Mouse (Mus musculus): ENCODE data around the gene Slc26a8. TPM values are rescaled to one million over a fixed set of nuclear protein-coding genes. Genes with fewer than 3 reads are reported as not detected.
A peak's percentile ranks its signal among the peaks of the same experiment; 100 is the strongest.

Slc26a8 gene
- polyA plus RNA-seq, 1 experiment from 2014 or later, result 2.1 TPM

DNA sequence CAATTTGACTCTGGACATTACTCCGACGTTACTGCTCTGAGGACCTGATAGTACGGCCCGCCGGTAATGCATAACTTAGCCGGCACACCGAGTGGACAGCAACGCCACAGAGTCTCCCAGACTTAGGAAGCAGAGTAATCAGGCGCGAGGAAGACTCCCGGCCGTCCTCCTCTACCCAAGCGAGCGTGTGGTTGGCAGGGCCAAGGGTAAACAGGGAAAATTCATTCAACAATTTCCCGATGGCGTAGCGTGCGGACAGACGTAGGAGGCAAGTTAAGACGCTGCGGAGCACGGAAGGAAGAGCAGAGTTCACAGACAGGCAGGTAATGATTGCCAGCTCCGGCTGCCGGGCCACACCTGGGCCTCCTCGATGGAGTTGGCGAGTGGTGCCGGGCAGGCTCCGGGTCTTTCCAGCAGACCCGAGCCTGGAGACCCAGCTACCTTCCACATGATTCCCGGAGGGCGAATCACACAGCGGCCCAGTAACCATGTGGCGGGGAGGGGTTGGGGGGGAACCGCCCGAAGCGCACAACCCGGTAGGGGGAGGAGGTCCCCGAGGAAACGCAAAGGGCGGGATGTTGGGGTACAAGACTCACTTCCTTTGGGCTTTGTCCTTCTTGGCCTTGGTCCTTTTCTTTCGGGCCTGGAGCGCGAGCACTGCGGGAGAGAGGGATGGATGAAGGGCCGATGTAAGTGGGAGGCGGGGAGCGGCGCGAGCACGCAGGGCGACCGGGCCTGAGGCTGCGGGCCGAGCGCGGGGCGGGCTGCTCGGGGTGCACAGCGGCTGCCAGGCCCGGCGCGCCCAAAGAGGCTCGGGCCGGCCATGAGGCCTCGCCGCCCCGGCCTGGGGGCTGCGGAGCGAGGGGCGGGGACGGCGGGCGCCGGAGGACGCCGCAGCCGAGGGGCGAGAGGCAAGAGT lies 68.4 kb downstream of the Slc26a8 start:
- peak; percentile 79 for ATAC-seq
- under 1% methylated on average over 73 of the region's 78 CpGs for WGBS

DNA sequence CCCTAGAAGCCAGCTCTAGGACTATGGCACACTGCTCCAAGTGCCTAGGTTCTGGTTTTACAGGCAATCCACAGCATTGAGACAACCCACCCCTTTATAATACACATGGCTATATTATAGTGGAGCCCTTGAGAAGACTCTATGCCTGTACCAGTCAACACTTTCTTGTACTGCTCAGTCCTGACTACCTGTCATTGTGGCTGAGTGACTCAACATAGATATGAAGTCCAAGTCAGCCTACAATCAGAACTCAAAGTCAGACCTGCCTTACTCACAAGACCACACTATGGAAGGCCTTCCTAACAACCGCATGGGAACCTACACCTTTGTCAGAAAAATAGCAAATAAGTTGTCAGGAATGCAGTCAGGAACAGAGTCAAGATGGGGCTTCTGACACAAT lies 71.3 kb downstream of the Slc26a8 start:
- ATAC-seq, result no peak
- H3K36me3 ChIP-seq (ENCODE audit: control insufficient read depth, insufficient read depth, low read length), result peaks cover 5% of the 10 kb centered on the region; the same call in 1 of the 2 replicates
- no peak overlapping the region for H3K9ac ChIP-seq (ENCODE audit: low read depth, low read length)
- WGBS, result 97% methylated on average over 1 of the region's 1 CpGs
- no peak overlapping the region for H3K27ac ChIP-seq (ENCODE audit: low read length)
- H3K4me1 ChIP-seq (ENCODE audit: control insufficient read depth, insufficient read depth, low read length), result peaks cover 22% of the 10 kb centered on the region
- no peak overlapping the region for H3K4me3 ChIP-seq (ENCODE audit: low read depth, low read length)
- H3K9me3 ChIP-seq (replicated peaks; ENCODE audit: control insufficient read depth, low read length, poor library complexity, severe bottlenecking), result no peaks in the 10 kb centered on the region
- H3K4me2 ChIP-seq (ENCODE audit: low read length), result no peak overlapping the region
- no peaks in the 10 kb centered on the region for H3K27me3 ChIP-seq (ENCODE audit: control insufficient read depth, insufficient read depth, low read depth, low read length)

More for the DNA sequence above, 68.4 kb downstream of the Slc26a8 start:
- Histone ChIP-seq H3K4me2 (ENCODE audit: low read length) (peak overlapping the region; percentile 89), H3K4me1 (ENCODE audit: control insufficient read depth, insufficient read depth, low read length) (peaks cover 22% of the 10 kb centered on the region), H3K9me3 (replicated peaks; ENCODE audit: control insufficient read depth, low read length, poor library complexity, severe bottlenecking) (no peaks in the 10 kb centered on the region), H3K4me3 (ENCODE audit: low read depth, low read length) (peak overlapping the region; percentile 98), H3K36me3 (ENCODE audit: control insufficient read depth, insufficient read depth, low read length) (peaks cover 3% of the 10 kb centered on the region; the same call in 1 of the 2 replicates), H3K9ac (ENCODE audit: low read depth, low read length) (peak overlapping the region; percentile 97), H3K27me3 (ENCODE audit: control insufficient read depth, insufficient read depth, low read depth, low read length) (no peaks in the 10 kb centered on the region), H3K27ac (ENCODE audit: low read length) (peak overlapping the region; percentile 92)

DNA sequence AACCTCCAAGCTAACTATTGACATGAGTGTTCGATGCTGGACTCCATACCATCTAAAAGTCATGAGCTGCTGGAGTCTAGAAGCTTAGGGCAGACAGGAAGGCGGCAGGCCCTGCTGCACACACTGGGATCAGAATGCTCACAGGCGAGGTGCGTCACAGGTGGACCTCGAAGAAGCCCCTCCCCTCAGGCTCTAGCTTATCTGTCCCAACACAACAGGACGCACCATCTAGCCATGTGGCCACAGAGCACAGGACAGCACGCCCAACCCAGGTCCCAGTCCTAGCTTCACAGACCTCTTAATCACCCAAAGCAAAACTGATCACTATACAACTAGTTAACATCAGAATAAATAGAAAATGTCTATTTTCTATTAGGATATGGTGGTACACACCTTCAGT lies 71.9 kb downstream of the Slc26a8 start:
- no peak overlapping the region for H3K4me3 ChIP-seq (ENCODE audit: low read depth, low read length)
- no peaks in the 10 kb centered on the region for H3K27me3 ChIP-seq (ENCODE audit: control insufficient read depth, insufficient read depth, low read depth, low read length)
- no peak overlapping the region for H3K9ac ChIP-seq (ENCODE audit: low read depth, low read length)
- peaks cover 22% of the 10 kb centered on the region for H3K4me1 ChIP-seq (ENCODE audit: control insufficient read depth, insufficient read depth, low read length)
- no peak overlapping the region for H3K4me2 ChIP-seq (ENCODE audit: low read length)
- H3K36me3 ChIP-seq (ENCODE audit: control insufficient read depth, insufficient read depth, low read length), result peaks cover 5% of the 10 kb centered on the region; the same call in 1 of the 2 replicates
- no peak overlapping the region for H3K27ac ChIP-seq (ENCODE audit: low read length)
- no peak for ATAC-seq
- WGBS, result 89% methylated on average over 7 of the region's 7 CpGs
- H3K9me3 ChIP-seq (replicated peaks; ENCODE audit: control insufficient read depth, low read length, poor library complexity, severe bottlenecking), result no peaks in the 10 kb centered on the region

DNA sequence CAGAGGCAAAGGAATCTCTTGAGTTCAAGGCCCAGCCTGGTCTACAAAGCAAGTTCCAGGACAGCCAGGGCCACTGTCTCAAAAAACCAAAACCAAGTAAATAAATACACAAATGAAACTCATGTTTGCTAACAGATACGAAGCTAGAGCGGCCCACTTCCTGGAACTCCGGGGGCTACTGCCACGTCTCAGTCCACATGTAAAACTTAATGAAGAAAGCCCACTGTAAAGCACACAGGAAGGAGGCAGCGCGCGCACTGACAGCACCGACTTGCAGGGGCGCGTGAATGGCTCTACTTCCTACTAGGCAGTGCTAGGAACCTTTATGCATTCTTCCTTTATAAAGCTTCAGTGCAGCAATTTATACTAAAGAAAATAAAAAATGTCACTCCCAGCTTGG lies 72.4 kb downstream of the Slc26a8 start:
- H3K4me1 ChIP-seq (ENCODE audit: control insufficient read depth, insufficient read depth, low read length), result peaks cover 22% of the 10 kb centered on the region
- H3K4me3 ChIP-seq (ENCODE audit: low read depth, low read length), result no peak overlapping the region
- WGBS, result 92% methylated on average over 10 of the region's 10 CpGs
- peaks cover 5% of the 10 kb centered on the region; the same call in 1 of the 2 replicates for H3K36me3 ChIP-seq (ENCODE audit: control insufficient read depth, insufficient read depth, low read length)
- ATAC-seq, result no peak
- H3K9ac ChIP-seq (ENCODE audit: low read depth, low read length), result no peak overlapping the region
- no peaks in the 10 kb centered on the region for H3K27me3 ChIP-seq (ENCODE audit: control insufficient read depth, insufficient read depth, low read depth, low read length)
- H3K27ac ChIP-seq (ENCODE audit: low read length), result no peak overlapping the region
- no peak overlapping the region for H3K4me2 ChIP-seq (ENCODE audit: low read length)
- no peaks in the 10 kb centered on the region for H3K9me3 ChIP-seq (replicated peaks; ENCODE audit: control insufficient read depth, low read length, poor library complexity, severe bottlenecking)

DNA sequence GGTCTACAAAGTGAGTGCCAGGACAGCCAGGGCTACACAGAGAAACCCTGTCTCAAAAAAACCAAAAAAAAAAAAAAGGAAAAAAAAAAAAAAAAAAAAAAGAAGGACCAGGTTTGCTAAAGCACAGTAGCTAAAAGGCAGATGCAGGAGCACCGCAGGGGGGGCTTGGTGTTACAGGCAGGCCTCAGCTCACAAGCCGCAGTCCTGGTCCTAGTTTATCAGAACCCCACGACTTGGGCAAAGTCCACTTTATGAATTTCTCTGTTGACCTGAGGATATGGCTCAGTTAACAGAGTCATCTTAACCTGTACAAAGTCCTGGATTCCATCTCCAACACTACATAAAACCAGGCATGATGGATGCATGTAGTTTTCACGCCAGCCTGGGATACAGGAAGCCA lies 74.7 kb downstream of the Slc26a8 start:
- 98% methylated on average over 4 of the region's 4 CpGs for WGBS
- Histone ChIP-seq H3K4me1 (ENCODE audit: control insufficient read depth, insufficient read depth, low read length) (peaks cover 13% of the 10 kb centered on the region), H3K9me3 (replicated peaks; ENCODE audit: control insufficient read depth, low read length, poor library complexity, severe bottlenecking) (no peaks in the 10 kb centered on the region), H3K4me3 (ENCODE audit: low read depth, low read length) (no peak overlapping the region), H3K36me3 (ENCODE audit: control insufficient read depth, insufficient read depth, low read length) (peaks cover 5% of the 10 kb centered on the region; the same call in 1 of the 2 replicates), H3K4me2 (ENCODE audit: low read length) (no peak overlapping the region), H3K9ac (ENCODE audit: low read depth, low read length) (no peak overlapping the region), H3K27ac (ENCODE audit: low read length) (no peak overlapping the region), H3K27me3 (ENCODE audit: control insufficient read depth, insufficient read depth, low read depth, low read length) (no peaks in the 10 kb centered on the region)
- no peak for ATAC-seq

DNA sequence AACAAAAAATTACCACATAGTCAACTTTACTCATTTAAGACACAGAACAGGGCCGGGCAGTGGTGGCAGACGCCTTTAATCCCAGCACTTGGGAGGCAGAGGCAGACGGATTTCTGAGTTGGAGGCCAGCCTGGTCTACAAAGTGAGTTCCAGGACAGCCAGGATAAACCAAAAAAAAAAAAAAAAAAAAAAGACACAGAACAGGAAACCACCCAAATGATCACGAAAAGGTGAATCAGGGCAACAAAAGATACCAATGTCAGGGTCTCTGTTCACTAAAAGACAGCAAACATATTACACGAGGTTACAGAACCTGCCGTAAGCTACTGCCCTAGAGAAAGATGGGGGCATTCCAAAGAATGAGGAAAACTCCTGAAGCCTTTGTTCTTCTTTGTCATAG lies 76.9 kb downstream of the Slc26a8 start:
- Histone ChIP-seq H3K4me1 (ENCODE audit: control insufficient read depth, insufficient read depth, low read length) (peaks cover 2% of the 10 kb centered on the region; the same call in 1 of the 2 replicates), H3K9me3 (replicated peaks; ENCODE audit: control insufficient read depth, low read length, poor library complexity, severe bottlenecking) (no peaks in the 10 kb centered on the region), H3K4me2 (ENCODE audit: low read length) (no peak overlapping the region), H3K4me3 (ENCODE audit: low read depth, low read length) (no peak overlapping the region), H3K9ac (ENCODE audit: low read depth, low read length) (no peak overlapping the region), H3K36me3 (ENCODE audit: control insufficient read depth, insufficient read depth, low read length) (0 out of 2 replicates have a peak, but pooled peaks cover 6% of the 10 kb centered on the region), H3K27ac (ENCODE audit: low read length) (no peak overlapping the region), H3K27me3 (ENCODE audit: control insufficient read depth, insufficient read depth, low read depth, low read length) (no peaks in the 10 kb centered on the region)
- WGBS, result 94% methylated on average over 6 of the region's 6 CpGs
- ATAC-seq, result no peak

DNA sequence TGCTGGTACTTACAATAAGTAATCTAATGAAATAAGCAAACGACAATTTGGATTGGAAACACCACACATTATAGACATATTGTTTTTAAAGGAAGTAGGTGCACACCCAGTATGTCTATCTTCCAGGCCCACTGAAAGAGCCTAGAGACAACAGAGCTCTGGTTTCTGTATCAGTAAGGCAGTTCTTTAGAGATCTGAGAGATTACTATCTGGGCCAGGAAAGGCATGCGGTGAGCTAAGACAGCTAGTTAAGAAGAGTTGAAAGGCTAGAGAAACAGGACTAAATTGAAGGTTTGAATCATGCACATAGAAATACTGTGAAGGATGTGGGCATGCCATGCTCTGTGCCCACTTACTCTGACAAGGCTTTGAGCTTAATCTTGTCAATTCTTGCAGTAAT lies 77.4 kb downstream of the Slc26a8 start:
- Histone ChIP-seq H3K36me3 (ENCODE audit: control insufficient read depth, insufficient read depth, low read length) (0 out of 2 replicates have a peak, but pooled peaks cover 6% of the 10 kb centered on the region), H3K9me3 (replicated peaks; ENCODE audit: control insufficient read depth, low read length, poor library complexity, severe bottlenecking) (no peaks in the 10 kb centered on the region), H3K4me1 (ENCODE audit: control insufficient read depth, insufficient read depth, low read length) (no peaks in the 10 kb centered on the region; the same call in 1 of the 2 replicates), H3K9ac (ENCODE audit: low read depth, low read length) (no peak overlapping the region), H3K27me3 (ENCODE audit: control insufficient read depth, insufficient read depth, low read depth, low read length) (no peaks in the 10 kb centered on the region), H3K27ac (ENCODE audit: low read length) (no peak overlapping the region), H3K4me3 (ENCODE audit: low read depth, low read length) (no peak overlapping the region), H3K4me2 (ENCODE audit: low read length) (no peak overlapping the region)
- 92% methylated on average over 2 of the region's 2 CpGs for WGBS
- ATAC-seq, result no peak

DNA sequence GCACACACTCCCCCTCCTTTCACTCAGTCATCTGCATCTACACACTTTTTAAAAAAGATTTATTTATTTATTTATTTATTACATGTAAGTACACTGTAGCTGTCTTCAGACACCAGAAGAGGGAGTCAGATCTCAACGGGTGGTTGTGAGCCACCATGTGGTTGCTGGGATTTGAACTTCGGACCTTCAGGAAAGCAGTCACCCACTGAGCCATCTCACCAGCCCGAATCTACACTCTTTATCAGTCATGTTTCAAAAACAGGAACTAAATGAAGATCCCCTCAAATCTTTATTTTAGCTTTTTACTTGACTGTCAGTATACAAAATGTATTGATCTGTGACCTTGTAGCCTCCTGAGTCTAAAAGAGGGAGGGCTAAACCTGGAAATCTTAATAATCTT lies 80.5 kb downstream of the Slc26a8 start:
- H3K27me3 ChIP-seq (ENCODE audit: control insufficient read depth, insufficient read depth, low read depth, low read length), result no peaks in the 10 kb centered on the region
- H3K4me2 ChIP-seq (ENCODE audit: low read length), result no peak overlapping the region
- no peaks in the 10 kb centered on the region for H3K4me1 ChIP-seq (ENCODE audit: control insufficient read depth, insufficient read depth, low read length)
- H3K4me3 ChIP-seq (ENCODE audit: low read depth, low read length), result no peak overlapping the region
- H3K36me3 ChIP-seq (ENCODE audit: control insufficient read depth, insufficient read depth, low read length), result peaks cover 15% of the 10 kb centered on the region
- no peak overlapping the region for H3K9ac ChIP-seq (ENCODE audit: low read depth, low read length)
- 87% methylated on average over 3 of the region's 3 CpGs for WGBS
- no peaks in the 10 kb centered on the region for H3K9me3 ChIP-seq (replicated peaks; ENCODE audit: control insufficient read depth, low read length, poor library complexity, severe bottlenecking)
- H3K27ac ChIP-seq (ENCODE audit: low read length), result no peak overlapping the region
- ATAC-seq, result no peak

DNA sequence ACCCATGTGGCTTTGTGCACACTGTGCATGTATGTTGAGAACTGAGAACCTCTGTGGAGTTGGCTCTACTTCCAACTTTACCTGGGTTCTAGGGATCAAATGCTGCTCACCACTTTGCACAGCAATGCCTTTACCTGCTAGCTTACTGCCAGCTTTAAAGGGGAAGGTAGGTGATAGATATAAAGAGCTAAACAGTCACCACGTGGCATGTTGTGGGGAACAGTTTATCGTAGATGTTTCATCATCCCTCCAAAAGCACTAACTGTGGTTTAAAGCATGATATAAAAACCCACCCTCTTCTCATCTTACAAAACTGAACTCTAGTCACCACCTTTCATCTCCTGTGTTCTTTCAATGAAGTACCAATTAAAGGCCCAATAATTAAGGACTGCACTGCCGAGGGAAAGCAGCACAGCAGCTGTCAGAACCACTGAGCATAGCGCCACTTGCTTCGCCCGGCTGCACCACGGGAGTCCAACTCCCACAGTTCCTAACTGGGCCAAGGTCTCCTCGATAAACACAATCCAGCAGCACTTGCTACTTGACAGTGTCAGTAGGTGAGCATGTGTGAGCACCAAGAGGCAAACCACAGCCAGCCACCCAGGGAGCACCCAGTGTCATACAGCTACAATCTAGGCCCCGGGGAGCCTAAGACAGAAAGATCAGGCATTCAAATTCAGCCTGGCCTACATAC lies 88.3 kb downstream of the Slc26a8 start:
- Histone ChIP-seq H3K27ac (ENCODE audit: low read length) (no peak overlapping the region), H3K27me3 (ENCODE audit: control insufficient read depth, insufficient read depth, low read depth, low read length) (no peaks in the 10 kb centered on the region), H3K4me3 (ENCODE audit: low read depth, low read length) (no peak overlapping the region), H3K9ac (ENCODE audit: low read depth, low read length) (no peak overlapping the region), H3K4me2 (ENCODE audit: low read length) (no peak overlapping the region), H3K36me3 (ENCODE audit: control insufficient read depth, insufficient read depth, low read length) (peaks cover 59% of the 10 kb centered on the region), H3K4me1 (ENCODE audit: control insufficient read depth, insufficient read depth, low read length) (no peaks in the 10 kb centered on the region), H3K9me3 (replicated peaks; ENCODE audit: control insufficient read depth, low read length, poor library complexity, severe bottlenecking) (no peaks in the 10 kb centered on the region)
- 85% methylated on average over 9 of the region's 9 CpGs for WGBS
- no peak for ATAC-seq

Measured in midbrain, embryonic 16.5 days (tissue).